Mouse (Mus musculus): ENCODE data around the gene Adam1b.

Adam1b gene

GRCm38 (mm10) chr5:121500719-121501118 lies 2.5 kb downstream of the Adam1b start:
- DNase-seq (ENCODE audit: low read depth, low spot score), result no peak

GRCm38 (mm10) chr5:121493305-121493704 lies 9.9 kb downstream of the Adam1b start:
- DNase-seq (ENCODE audit: low read depth, low spot score), result no peak

GRCm38 (mm10) chr5:121484801-121485200 lies 18.4 kb downstream of the Adam1b start:
- DNase-seq (ENCODE audit: low read depth, low spot score), result no peak

GRCm38 (mm10) chr5:121477680-121478079 lies 25.6 kb downstream of the Adam1b start:
- no peak for DNase-seq (ENCODE audit: low read depth, low spot score)

GRCm38 (mm10) chr5:121476040-121476439 lies 27.2 kb downstream of the Adam1b start:
- DNase-seq (ENCODE audit: low read depth, low spot score), result no peak

GRCm38 (mm10) chr5:121474610-121475009 lies 28.6 kb downstream of the Adam1b start:
- no peak for DNase-seq (ENCODE audit: low read depth, low spot score)

- DNase-seq (ENCODE audit: low read depth, low spot score), result no peak
These were observed 30.8 kb downstream of the Adam1b start for GRCm38 (mm10) chr5:121472411-121472810.

- DNase-seq (ENCODE audit: low read depth, low spot score), result no peak
These were observed 33.7 kb downstream of the Adam1b start for GRCm38 (mm10) chr5:121469566-121469965.

GRCm38 (mm10) chr5:121463601-121464250 lies 39.5 kb downstream of the Adam1b start:
- DNase-seq (ENCODE audit: low read depth, low spot score), result no peak

- no peak for DNase-seq (ENCODE audit: low read depth, low spot score)
These were observed 40.3 kb downstream of the Adam1b start for GRCm38 (mm10) chr5:121462967-121463366.

GRCm38 (mm10) chr5:121462171-121462502 lies 41.1 kb downstream of the Adam1b start:
- no peak for DNase-seq (ENCODE audit: low read depth, low spot score)

GRCm38 (mm10) chr5:121461339-121462170 lies 41.7 kb downstream of the Adam1b start:
- no peak for DNase-seq (ENCODE audit: low read depth, low spot score)

- DNase-seq (ENCODE audit: low read depth, low spot score), result no peak
These were observed 47.5 kb downstream of the Adam1b start for GRCm38 (mm10) chr5:121455510-121456265.

- DNase-seq (ENCODE audit: low read depth, low spot score), result no peak
These were observed 48.8 kb downstream of the Adam1b start for GRCm38 (mm10) chr5:121454503-121454782.

- no peak for DNase-seq (ENCODE audit: low read depth, low spot score)
These were observed 49.3 kb downstream of the Adam1b start for GRCm38 (mm10) chr5:121453743-121454502.

- no peak for DNase-seq (ENCODE audit: low read depth, low spot score)
These were observed 50.3 kb downstream of the Adam1b start for GRCm38 (mm10) chr5:121452906-121453305.

GRCm38 (mm10) chr5:121452026-121452869 lies 51.0 kb downstream of the Adam1b start, which contains the start of gene Erp29:
Gene Erp29, minus strand, starts transcription at chr5:121452506.
- DNase-seq (ENCODE audit: low read depth, low spot score), result peak; percentile 85

- no peak for DNase-seq (ENCODE audit: low read depth, low spot score)
These were observed 51.6 kb downstream of the Adam1b start, which contains the start of gene Tmem116 for GRCm38 (mm10) chr5:121451644-121452025. Gene Tmem116, plus strand, starts transcription at chr5:121451893.

- no peak for DNase-seq (ENCODE audit: low read depth, low spot score)
These were observed 52.0 kb downstream of the Adam1b start for GRCm38 (mm10) chr5:121451203-121451602.

- no peak for DNase-seq (ENCODE audit: low read depth, low spot score)
These were observed 52.8 kb downstream of the Adam1b start for GRCm38 (mm10) chr5:121450476-121450875.

Measured in WW6 (cell line).